Mouse (Mus musculus) stomach, embryonic 15.5 days (tissue): ENCODE measurements around the gene Gm20696. TPM values are rescaled to one million over a fixed set of nuclear protein-coding genes. Genes with fewer than 3 reads are reported as not detected.

Experiments
- ATAC-seq: fragments of 200-750 bp; cut with Nextera tagmentation; 2 replicates; pipeline ENCODE4 v1.8.0; 2017; ENCODE audit warnings: low read depth, moderate number of reproducible peaks, moderate TSS enrichment; ENCODE audit not compliant: insufficient read depth, low FRiP score
- H3K27ac ChIP-seq: fragments of 300-500 bp; sonication (generic); 2 replicates; pipeline ENCODE4 v1.5.1; 2015; ENCODE audit warnings: mild to moderate bottlenecking, inconsistent platforms
- H3K27me3 ChIP-seq: fragments of 300-500 bp; sonication (generic); replicated peaks from 2 replicates; pipeline ENCODE4 v1.6.1; 2015; ENCODE audit warnings: inconsistent platforms
- H3K36me3 ChIP-seq: fragments of 300-500 bp; sonication (generic); 2 replicates; pipeline ENCODE4 v1.6.1; 2015; ENCODE audit warnings: inconsistent platforms
- H3K4me1 ChIP-seq: fragments of 300-500 bp; sonication (generic); 2 replicates; pipeline ENCODE4 v1.6.1; 2015; ENCODE audit warnings: inconsistent platforms
- H3K4me2 ChIP-seq: fragments of 300-500 bp; sonication (generic); 2 replicates; pipeline ENCODE4 v1.6.1; 2015; ENCODE audit warnings: mild to moderate bottlenecking, inconsistent platforms
- H3K4me3 ChIP-seq: fragments of 300-500 bp; sonication (generic); replicated peaks from 2 replicates; pipeline ENCODE4 v1.5.1; 2015; ENCODE audit warnings: inconsistent platforms
- H3K9ac ChIP-seq: fragments of 300-500 bp; sonication (generic); 2 replicates; pipeline ENCODE4 v1.6.1; 2015; ENCODE audit warnings: inconsistent platforms
- H3K9me3 ChIP-seq: fragments of 300-500 bp; sonication (generic); 2 replicates; pipeline ENCODE4 v1.6.1; 2016; ENCODE audit warnings: inconsistent platforms
- WGBS: fragments of 180-500 bp; shearing (Covaris S2); methylation state at CpG from one replicate; pipeline ENCODE4 v1.1.7; 2015; 5-methylcytosine and 5-hydroxymethylcytosine counted together
- polyA plus RNA-seq: library from polyadenylated mRNA; unstranded; fragments of >200 nt; fragmentation: Nextera tagmentation; extraction: Ambion mirVana; gene quantifications from 2 replicates; pipeline ENCODE4 v1.2.1, GENCODE M21; 2015

Gm20696 gene
- polyA plus RNA-seq, 1 experiment from 2014 or later: 4.6 TPM

DNA sequence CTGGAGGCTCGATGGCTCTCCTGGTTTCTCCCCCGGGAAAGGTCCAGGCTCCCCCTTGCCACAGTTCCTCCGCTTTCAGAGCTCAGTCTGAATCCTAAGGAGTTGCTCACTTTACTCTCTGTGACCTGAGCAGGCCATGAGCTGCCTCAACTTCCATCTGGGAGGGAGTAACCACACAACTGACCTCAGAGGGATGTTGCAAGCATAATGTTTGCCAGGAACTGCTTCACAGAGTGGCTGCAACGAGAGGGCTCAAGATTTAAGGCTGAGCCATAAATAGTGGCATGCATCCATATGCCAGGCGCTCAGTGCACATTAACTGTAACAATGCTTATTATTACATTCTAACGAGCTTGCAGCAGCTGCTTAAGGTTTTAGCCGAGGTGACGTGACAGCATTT is 29.8 kb downstream of the Gm20696 start:
- 61% methylated on average over 8 of the region's 8 CpGs for WGBS
- Histone ChIP-seq H3K9ac (no peak overlapping the region), H3K4me1 (no peaks in the 10 kb centered on the region), H3K4me3 (no peak overlapping the region), H3K27ac (no peak overlapping the region), H3K9me3 (no peaks in the 10 kb centered on the region), H3K4me2 (no peak overlapping the region), H3K27me3 (no peaks in the 10 kb centered on the region), H3K36me3 (no peaks in the 10 kb centered on the region)
- ATAC-seq: no peak

DNA sequence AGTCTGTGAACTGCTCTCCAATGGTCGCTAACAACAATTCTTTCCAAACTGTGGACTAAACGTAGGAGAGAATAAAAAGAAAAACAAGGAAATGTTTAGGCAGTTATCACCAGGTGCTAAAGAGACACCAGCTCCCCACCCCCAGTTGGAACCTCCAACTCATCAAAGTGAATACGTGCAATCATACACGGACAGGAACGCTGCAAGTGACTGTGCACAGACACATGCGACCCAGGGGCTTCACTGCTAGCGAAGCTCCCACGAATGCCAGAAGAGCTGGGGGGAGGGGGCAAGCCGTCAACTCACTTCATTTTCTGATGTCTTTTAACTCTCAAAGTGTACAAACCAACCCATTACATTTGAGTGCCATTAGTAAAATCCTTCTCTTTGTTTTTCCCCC is 30.5 kb downstream of the Gm20696 start:
- no peaks in the 10 kb centered on the region for H3K4me1 ChIP-seq
- H3K9ac ChIP-seq: no peak overlapping the region
- no peaks in the 10 kb centered on the region for H3K36me3 ChIP-seq
- H3K4me2 ChIP-seq: no peak overlapping the region
- no peaks in the 10 kb centered on the region for H3K27me3 ChIP-seq
- no peak for ATAC-seq
- H3K4me3 ChIP-seq: no peak overlapping the region
- H3K27ac ChIP-seq: no peak overlapping the region
- H3K9me3 ChIP-seq: no peaks in the 10 kb centered on the region
- 48% methylated on average over 9 of the region's 9 CpGs for WGBS

DNA sequence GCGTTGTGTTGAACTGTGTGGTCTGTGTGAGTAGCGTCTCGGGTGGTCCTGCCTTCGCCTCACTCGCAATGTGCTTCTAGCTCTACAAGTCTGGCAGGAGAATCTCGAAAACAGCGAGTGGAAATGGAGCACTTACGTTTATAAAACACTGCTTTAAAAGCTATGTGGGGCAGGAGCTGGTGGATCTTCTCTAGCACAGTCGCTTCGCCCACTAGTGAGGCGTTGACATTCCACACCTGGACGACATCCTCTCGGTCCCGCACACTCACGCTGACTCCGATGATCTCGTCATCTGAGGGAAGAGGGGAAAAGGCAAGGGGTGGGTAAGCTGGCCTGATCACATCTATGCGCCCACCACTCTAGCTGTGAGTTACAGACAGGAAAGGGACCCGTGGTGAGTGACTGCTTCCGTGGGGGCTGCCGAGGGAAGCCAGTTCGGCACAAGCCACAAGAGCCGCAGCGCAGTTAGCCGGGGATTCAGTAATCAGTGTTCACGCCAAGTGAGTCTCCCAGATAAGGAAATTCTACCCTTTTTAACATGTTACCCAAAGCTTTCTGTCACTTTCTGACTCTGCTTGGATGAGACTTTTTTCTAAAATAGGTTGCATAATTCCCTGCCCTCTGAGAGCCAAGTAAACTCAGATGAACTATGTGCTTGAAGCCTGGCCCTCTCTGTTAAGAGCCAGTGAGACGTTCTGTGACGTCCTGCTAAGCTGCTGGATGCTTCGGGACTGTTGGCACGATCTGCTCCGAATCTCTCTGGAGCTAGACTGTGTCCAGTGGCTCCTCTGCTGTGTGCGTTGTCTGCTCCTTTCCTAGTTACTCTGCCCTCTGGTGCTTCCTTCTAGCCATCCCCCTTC is 34.2 kb downstream of the Gm20696 start:
- no peaks in the 10 kb centered on the region for H3K27me3 ChIP-seq
- WGBS: 72% methylated on average over 32 of the region's 32 CpGs
- no peak overlapping the region for H3K27ac ChIP-seq
- no peak for ATAC-seq
- no peaks in the 10 kb centered on the region for H3K9me3 ChIP-seq
- H3K36me3 ChIP-seq: no peaks in the 10 kb centered on the region
- H3K9ac ChIP-seq: no peak overlapping the region
- H3K4me1 ChIP-seq: no peaks in the 10 kb centered on the region
- H3K4me2 ChIP-seq: no peak overlapping the region
- H3K4me3 ChIP-seq: no peak overlapping the region

DNA sequence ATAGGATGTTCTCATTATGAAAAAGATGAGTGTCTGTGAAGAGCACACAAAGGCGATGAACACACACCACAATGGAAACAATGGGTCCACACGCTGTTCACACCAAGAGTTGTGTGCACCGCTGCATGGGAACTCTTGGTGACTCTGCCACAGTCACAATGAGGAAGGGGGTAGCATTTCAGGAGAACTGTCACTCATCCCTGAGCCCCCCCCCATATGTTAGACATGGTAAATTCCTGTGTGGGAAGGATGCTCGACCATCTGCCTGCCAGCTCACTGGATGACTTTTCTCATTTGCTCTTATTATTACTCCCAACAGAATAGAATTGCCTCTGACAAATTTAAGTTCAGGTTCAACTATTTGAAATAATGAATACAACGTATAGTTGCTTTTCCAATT is 35.0 kb downstream of the Gm20696 start:
- Histone ChIP-seq H3K9me3 (no peaks in the 10 kb centered on the region), H3K4me1 (no peaks in the 10 kb centered on the region; the same call in 1 of the 2 replicates), H3K4me2 (no peak overlapping the region), H3K27me3 (no peaks in the 10 kb centered on the region), H3K9ac (no peak overlapping the region), H3K4me3 (no peak overlapping the region), H3K27ac (no peak overlapping the region), H3K36me3 (no peaks in the 10 kb centered on the region)
- no peak for ATAC-seq
- whole genome bisulfite sequencing: 90% methylated on average over 5 of the region's 5 CpGs

DNA sequence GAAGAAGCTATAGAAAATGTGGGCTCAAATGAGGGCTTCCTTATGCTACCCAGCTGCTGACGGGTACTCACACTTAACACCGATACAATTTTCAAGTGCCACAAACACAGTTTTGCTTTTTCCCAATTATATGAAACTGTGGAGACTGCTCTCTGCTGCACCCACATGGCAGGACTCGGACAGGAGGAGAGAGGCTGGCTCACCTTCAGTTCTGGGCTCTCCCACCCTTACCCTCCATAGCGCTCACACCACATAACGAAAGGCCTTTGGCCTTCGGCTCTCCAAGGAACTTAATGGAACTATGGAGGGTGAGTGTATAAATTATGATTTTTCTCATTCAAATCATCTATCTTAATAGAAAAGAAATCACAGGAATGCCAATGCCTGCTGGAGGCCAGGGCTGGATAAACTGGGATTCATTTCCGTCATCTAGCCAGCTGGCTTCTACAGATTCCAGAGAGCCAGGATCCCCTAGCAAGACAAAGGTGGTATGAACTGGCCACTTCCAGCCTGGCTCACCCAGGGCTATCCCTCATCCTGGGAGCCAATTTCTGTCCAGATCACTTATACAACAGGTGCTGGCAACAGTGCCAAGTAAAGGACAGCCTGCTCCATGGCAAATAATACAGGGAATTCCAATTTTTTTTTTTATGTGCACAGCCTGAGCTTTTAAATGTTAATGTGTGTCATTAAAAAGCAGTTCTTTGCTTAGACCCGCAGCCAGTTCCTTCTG is 36.7 kb downstream of the Gm20696 start:
- Histone ChIP-seq H3K4me1 (no peaks in the 10 kb centered on the region; the same call in 1 of the 2 replicates), H3K9me3 (no peaks in the 10 kb centered on the region), H3K4me3 (no peak overlapping the region), H3K27me3 (no peaks in the 10 kb centered on the region), H3K27ac (no peak overlapping the region), H3K9ac (no peak overlapping the region), H3K4me2 (no peak overlapping the region), H3K36me3 (no peaks in the 10 kb centered on the region)
- no peak for ATAC-seq
- 85% methylated on average over 8 of the region's 8 CpGs for WGBS

GRCm38 (mm10) chr6:99626347-99626746 is 40.2 kb downstream of the Gm20696 start:
- Histone ChIP-seq H3K4me1 (no peaks in the 10 kb centered on the region; the same call in 1 of the 2 replicates), H3K4me3 (no peak overlapping the region), H3K4me2 (no peak overlapping the region), H3K9me3 (no peaks in the 10 kb centered on the region), H3K27ac (no peak overlapping the region), H3K27me3 (no peaks in the 10 kb centered on the region), H3K36me3 (no peaks in the 10 kb centered on the region), H3K9ac (no peak overlapping the region)
- WGBS: 94% methylated on average over 2 of the region's 2 CpGs
- ATAC-seq: no peak

GRCm38 (mm10) chr6:99625803-99626202 is 40.8 kb downstream of the Gm20696 start:
- no peaks in the 10 kb centered on the region for H3K27me3 ChIP-seq
- H3K4me3 ChIP-seq: no peak overlapping the region
- no peaks in the 10 kb centered on the region; the same call in 1 of the 2 replicates for H3K4me1 ChIP-seq
- no peak for ATAC-seq
- 38% methylated on average over 7 of the region's 7 CpGs for WGBS
- H3K9ac ChIP-seq: no peak overlapping the region
- H3K4me2 ChIP-seq: no peak overlapping the region
- H3K27ac ChIP-seq: no peak overlapping the region
- no peaks in the 10 kb centered on the region for H3K9me3 ChIP-seq
- H3K36me3 ChIP-seq: no peaks in the 10 kb centered on the region

DNA sequence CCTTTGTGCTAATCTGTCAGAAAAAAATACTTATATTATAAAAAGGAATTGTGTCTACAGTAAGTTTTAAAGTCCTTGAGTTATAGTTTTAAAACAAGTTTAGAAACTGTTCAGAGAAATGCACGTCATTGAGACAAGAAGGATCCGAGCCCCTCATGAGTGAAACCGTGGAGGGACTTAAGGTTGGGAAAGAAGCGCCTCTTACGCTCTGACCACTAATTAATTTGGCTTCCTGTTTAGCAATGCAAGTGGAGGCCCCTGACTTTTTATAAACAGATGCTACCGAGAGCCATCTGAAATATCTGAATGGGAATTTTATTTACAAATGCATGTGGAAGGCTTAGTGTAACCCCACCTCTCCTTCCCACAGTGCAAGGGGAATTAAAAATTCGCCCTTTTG is 41.3 kb downstream of the Gm20696 start:
- Histone ChIP-seq H3K27ac (no peak overlapping the region), H3K36me3 (no peaks in the 10 kb centered on the region), H3K9ac (no peak overlapping the region), H3K27me3 (no peaks in the 10 kb centered on the region), H3K4me2 (no peak overlapping the region), H3K4me3 (no peak overlapping the region), H3K9me3 (no peaks in the 10 kb centered on the region), H3K4me1 (no peaks in the 10 kb centered on the region; the same call in 1 of the 2 replicates)
- no peak for ATAC-seq
- WGBS: 46% methylated on average over 7 of the region's 7 CpGs

DNA sequence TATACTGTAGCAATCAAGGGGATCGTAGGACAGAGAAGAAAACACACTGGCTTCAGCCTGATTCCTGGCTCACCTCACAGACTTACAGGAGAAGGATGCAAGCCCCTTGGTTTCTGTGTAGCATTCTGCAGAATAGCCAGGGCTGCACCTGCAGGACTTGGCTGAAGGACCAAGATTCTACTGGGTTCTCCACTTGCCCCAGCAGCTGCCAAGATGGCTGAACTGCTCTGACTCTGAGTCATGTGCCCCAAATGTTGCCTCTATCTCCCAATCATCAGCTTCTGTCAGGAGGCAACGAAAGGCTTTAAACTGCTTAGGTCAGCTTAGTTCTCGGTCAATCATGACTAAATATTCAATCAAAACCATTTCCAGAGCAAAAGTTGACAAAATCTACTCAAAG is 42.1 kb downstream of the Gm20696 start:
- ATAC-seq: no peak
- Histone ChIP-seq H3K36me3 (no peaks in the 10 kb centered on the region), H3K27me3 (no peaks in the 10 kb centered on the region), H3K4me2 (no peak overlapping the region), H3K4me1 (no peaks in the 10 kb centered on the region; the same call in 1 of the 2 replicates), H3K9me3 (no peaks in the 10 kb centered on the region), H3K9ac (no peak overlapping the region), H3K4me3 (no peak overlapping the region), H3K27ac (no peak overlapping the region)
- 87% methylated on average over 3 of the region's 3 CpGs for WGBS

- Histone ChIP-seq H3K9me3 (no peaks in the 10 kb centered on the region), H3K4me3 (no peak overlapping the region), H3K4me1 (no peaks in the 10 kb centered on the region; the same call in 1 of the 2 replicates), H3K9ac (no peak overlapping the region), H3K27me3 (no peaks in the 10 kb centered on the region), H3K27ac (no peak overlapping the region), H3K4me2 (no peak overlapping the region), H3K36me3 (no peaks in the 10 kb centered on the region)
- ATAC-seq: no peak
- WGBS: 17% methylated on average over 6 of the region's 6 CpGs
These were observed 43.0 kb downstream of the Gm20696 start for GRCm38 (mm10) chr6:99623641-99624040.

DNA sequence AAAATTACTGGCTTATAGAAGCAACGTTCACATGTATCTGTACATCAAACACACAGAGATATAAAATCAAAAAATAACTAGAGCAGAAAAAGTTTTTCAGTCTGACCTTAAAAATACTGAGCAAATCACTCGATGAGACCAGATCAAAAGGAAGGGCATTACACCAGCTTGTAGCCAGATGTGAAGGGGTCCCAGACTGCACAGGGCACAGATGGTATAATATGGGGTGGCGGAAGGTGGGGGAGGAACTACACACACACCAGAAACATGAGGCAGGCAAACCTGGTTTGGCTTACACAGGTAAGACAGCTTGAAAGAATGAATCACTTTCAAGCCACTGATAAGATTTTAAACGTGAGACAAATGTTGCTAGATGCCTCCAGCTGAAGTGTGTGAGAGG is 45.4 kb downstream of the Gm20696 start:
- Histone ChIP-seq H3K4me1 (no peaks in the 10 kb centered on the region), H3K9me3 (no peaks in the 10 kb centered on the region), H3K27ac (no peak overlapping the region), H3K9ac (no peak overlapping the region), H3K4me2 (no peak overlapping the region), H3K27me3 (no peaks in the 10 kb centered on the region), H3K4me3 (no peak overlapping the region), H3K36me3 (no peaks in the 10 kb centered on the region)
- WGBS: 63% methylated on average over 4 of the region's 4 CpGs
- no peak for ATAC-seq

- Histone ChIP-seq H3K4me1 (peaks cover 2% of the 10 kb centered on the region; the same call in 1 of the 2 replicates), H3K36me3 (no peaks in the 10 kb centered on the region), H3K4me2 (no peak overlapping the region), H3K27me3 (no peaks in the 10 kb centered on the region), H3K4me3 (no peak overlapping the region), H3K9me3 (no peaks in the 10 kb centered on the region), H3K9ac (no peak overlapping the region), H3K27ac (no peak overlapping the region)
- 65% methylated on average over 7 of the region's 7 CpGs for WGBS
- ATAC-seq: no peak
These were observed 46.1 kb downstream of the Gm20696 start for GRCm38 (mm10) chr6:99620471-99620870.
